Mouse (Mus musculus) ES-Bruce4 (cell line): ENCODE data around the gene Tango2.

Source experiments
- CTCF ChIP-seq: IDR thresholded peaks from one replicate; pipeline ENCODE4 v1.8.1; 2011; ENCODE audit warnings: low read depth, low read length
- EP300 ChIP-seq: IDR thresholded peaks from 2 replicates; pipeline ENCODE4 v1.6.1; 2011; ENCODE audit warnings: low read depth, low read length; ENCODE audit not compliant: insufficient read depth
- POLR2A ChIP-seq: IDR thresholded peaks from one replicate; pipeline ENCODE4 v1.8.1; 2011; ENCODE audit warnings: low read length; ENCODE audit not compliant: insufficient read depth

DNA sequence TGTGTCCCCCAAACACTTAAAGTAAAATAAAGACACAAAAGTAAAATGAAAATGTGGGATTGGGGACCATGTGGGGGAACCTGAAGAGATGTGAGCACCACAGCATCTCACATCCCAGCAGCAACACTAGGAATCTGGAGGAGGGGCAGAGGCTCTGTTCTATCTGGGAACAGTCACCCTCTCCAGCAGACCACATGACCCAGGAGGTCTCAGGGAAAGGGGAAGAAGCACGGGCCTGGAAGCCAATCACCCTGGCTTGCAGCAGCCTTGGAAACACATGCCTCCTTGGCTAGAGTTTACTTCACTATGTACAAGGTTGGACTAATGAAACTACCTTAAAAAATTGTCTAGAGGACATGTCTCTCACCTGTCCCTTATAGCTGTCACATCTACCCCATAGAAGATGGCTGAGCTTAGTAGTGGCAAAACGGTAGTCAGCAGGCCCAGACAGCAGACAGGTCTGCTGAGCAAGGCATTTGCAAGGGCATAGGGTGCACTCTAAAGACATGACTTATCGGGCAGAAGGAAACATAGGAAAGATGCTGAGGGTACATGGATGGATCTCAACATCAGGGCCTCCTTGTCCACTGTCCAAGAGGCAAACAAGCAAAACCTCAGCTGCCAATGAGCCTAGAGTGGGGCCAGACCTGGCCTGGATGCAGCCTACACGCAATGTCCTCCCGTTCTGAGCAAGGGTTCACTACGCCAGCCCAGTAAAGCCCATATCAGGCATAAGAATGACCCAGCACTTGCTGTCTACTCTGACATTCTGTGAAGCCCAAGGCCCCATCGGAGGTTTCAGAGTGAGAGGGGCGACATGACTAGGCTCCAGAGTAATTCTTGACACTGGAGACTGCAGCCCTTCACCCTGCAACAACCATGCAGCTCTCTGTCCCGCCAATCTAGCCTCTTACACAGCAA is 5.0 kb downstream of the Tango2 start:
- no peak for TF ChIP-seq POLR2A
- TF ChIP-seq CTCF: no peak
- no peak for TF ChIP-seq EP300
